Mouse (Mus musculus): Measurements from ENCODE around the gene Gm11168. TPM values are rescaled to one million over a fixed set of nuclear protein-coding genes. Genes with fewer than 3 reads are reported as not detected.
"Not testable (repeated sequence)": the region's sequence is repeated elsewhere in the genome, so short reads cannot be mapped to it uniquely, and the experiment has no call there.

Gene Gm11168
- polyA plus RNA-seq, 1 experiment from 2014 or later = not detected

- H3K4me1 ChIP-seq (ENCODE audit: insufficient read depth, low read length); H3K4me2 ChIP-seq (replicated peaks; ENCODE audit: low read depth, low read length); H3K9me3 ChIP-seq (ENCODE audit: low read length); H3K4me3 ChIP-seq (ENCODE audit: low read length); ATAC-seq (ENCODE audit: low FRiP score, low TSS enrichment); H3K9ac ChIP-seq (replicated peaks; ENCODE audit: low read length); H3K36me3 ChIP-seq (ENCODE audit: insufficient read depth, low read length); H3K27me3 ChIP-seq (ENCODE audit: insufficient read depth, low read length); H3K27ac ChIP-seq (ENCODE audit: low read length): not testable (repeated sequence)
- 64% methylated on average over 4 of the region's 9 CpGs for WGBS
Measured at GRCm38 (mm10) chr9:3015354-3015753, 12.2 kb downstream of the Gm11168 start, which contains the start of gene Gm10720. Gene Gm10720 (plus strand): TSS chr9:3015654.

GRCm38 (mm10) chr9:3015896-3016295, 12.8 kb downstream of the Gm11168 start:
- H3K4me2 ChIP-seq (replicated peaks; ENCODE audit: low read depth, low read length); H3K36me3 ChIP-seq (ENCODE audit: insufficient read depth, low read length); H3K4me1 ChIP-seq (ENCODE audit: insufficient read depth, low read length); ATAC-seq (ENCODE audit: low FRiP score, low TSS enrichment); H3K27me3 ChIP-seq (ENCODE audit: insufficient read depth, low read length); H3K9me3 ChIP-seq (ENCODE audit: low read length); H3K9ac ChIP-seq (replicated peaks; ENCODE audit: low read length); H3K27ac ChIP-seq (ENCODE audit: low read length); H3K4me3 ChIP-seq (ENCODE audit: low read length): not testable (repeated sequence)
- 70% methylated on average over 4 of the region's 6 CpGs for WGBS

- H3K9me3 ChIP-seq (ENCODE audit: low read length); H3K27me3 ChIP-seq (ENCODE audit: insufficient read depth, low read length); H3K4me1 ChIP-seq (ENCODE audit: insufficient read depth, low read length); H3K36me3 ChIP-seq (ENCODE audit: insufficient read depth, low read length); H3K27ac ChIP-seq (ENCODE audit: low read length); H3K4me3 ChIP-seq (ENCODE audit: low read length); ATAC-seq (ENCODE audit: low FRiP score, low TSS enrichment); H3K4me2 ChIP-seq (replicated peaks; ENCODE audit: low read depth, low read length); H3K9ac ChIP-seq (replicated peaks; ENCODE audit: low read length): not testable (repeated sequence)
- WGBS = 71% methylated on average over 1 of the region's 9 CpGs
Measured at GRCm38 (mm10) chr9:3017108-3017507, 14.0 kb downstream of the Gm11168 start, which contains the start of gene Gm10719. Gene Gm10719 (plus strand): TSS chr9:3017408.

GRCm38 (mm10) chr9:3018944-3019343, 15.8 kb downstream of the Gm11168 start:
- WGBS = 68% methylated on average over 9 of the region's 9 CpGs
- not testable (repeated sequence) for ATAC-seq (ENCODE audit: low FRiP score, low TSS enrichment); H3K9ac ChIP-seq (replicated peaks; ENCODE audit: low read length); H3K27ac ChIP-seq (ENCODE audit: low read length); H3K27me3 ChIP-seq (ENCODE audit: insufficient read depth, low read length); H3K9me3 ChIP-seq (ENCODE audit: low read length); H3K4me3 ChIP-seq (ENCODE audit: low read length); H3K4me2 ChIP-seq (replicated peaks; ENCODE audit: low read depth, low read length); H3K4me1 ChIP-seq (ENCODE audit: insufficient read depth, low read length); H3K36me3 ChIP-seq (ENCODE audit: insufficient read depth, low read length)

GRCm38 (mm10) chr9:3019835-3020727, 16.9 kb downstream of the Gm11168 start:
- peak; percentile 73; the same call in 1 of the 2 replicates for ATAC-seq (ENCODE audit: low FRiP score, low TSS enrichment)
- not testable (repeated sequence) for H3K4me2 ChIP-seq (replicated peaks; ENCODE audit: low read depth, low read length); H3K9me3 ChIP-seq (ENCODE audit: low read length); H3K36me3 ChIP-seq (ENCODE audit: insufficient read depth, low read length); H3K27ac ChIP-seq (ENCODE audit: low read length); H3K4me1 ChIP-seq (ENCODE audit: insufficient read depth, low read length); H3K27me3 ChIP-seq (ENCODE audit: insufficient read depth, low read length); H3K4me3 ChIP-seq (ENCODE audit: low read length); H3K9ac ChIP-seq (replicated peaks; ENCODE audit: low read length)
- 75% methylated on average over 11 of the region's 19 CpGs for WGBS

- WGBS = 70% methylated on average over 9 of the region's 13 CpGs
Measured at GRCm38 (mm10) chr9:3022316-3023008, 19.3 kb downstream of the Gm11168 start.

GRCm38 (mm10) chr9:3023312-3023984, 20.3 kb downstream of the Gm11168 start, which contains the start of gene Gm10718:
Gene Gm10718 (plus strand): TSS chr9:3023547.
- H3K9ac ChIP-seq (replicated peaks; ENCODE audit: low read length); H3K4me1 ChIP-seq (ENCODE audit: insufficient read depth, low read length); H3K27ac ChIP-seq (ENCODE audit: low read length); H3K27me3 ChIP-seq (ENCODE audit: insufficient read depth, low read length); H3K4me2 ChIP-seq (replicated peaks; ENCODE audit: low read depth, low read length); H3K36me3 ChIP-seq (ENCODE audit: insufficient read depth, low read length); H3K9me3 ChIP-seq (ENCODE audit: low read length); ATAC-seq (ENCODE audit: low FRiP score, low TSS enrichment); H3K4me3 ChIP-seq (ENCODE audit: low read length): not testable (repeated sequence)
- 77% methylated on average over 9 of the region's 13 CpGs for WGBS

More at GRCm38 (mm10) chr9:3022316-3023008, 19.3 kb downstream of the Gm11168 start:
- H3K27ac ChIP-seq (ENCODE audit: low read length); H3K36me3 ChIP-seq (ENCODE audit: insufficient read depth, low read length); ATAC-seq (ENCODE audit: low FRiP score, low TSS enrichment); H3K4me1 ChIP-seq (ENCODE audit: insufficient read depth, low read length); H3K4me3 ChIP-seq (ENCODE audit: low read length); H3K27me3 ChIP-seq (ENCODE audit: insufficient read depth, low read length); H3K9ac ChIP-seq (replicated peaks; ENCODE audit: low read length); H3K9me3 ChIP-seq (ENCODE audit: low read length); H3K4me2 ChIP-seq (replicated peaks; ENCODE audit: low read depth, low read length): not testable (repeated sequence)

GRCm38 (mm10) chr9:3023985-3024648, 21.0 kb downstream of the Gm11168 start:
- not testable (repeated sequence) for H3K9me3 ChIP-seq (ENCODE audit: low read length); H3K27me3 ChIP-seq (ENCODE audit: insufficient read depth, low read length); H3K4me1 ChIP-seq (ENCODE audit: insufficient read depth, low read length); H3K27ac ChIP-seq (ENCODE audit: low read length); H3K4me3 ChIP-seq (ENCODE audit: low read length); ATAC-seq (ENCODE audit: low FRiP score, low TSS enrichment); H3K9ac ChIP-seq (replicated peaks; ENCODE audit: low read length); H3K36me3 ChIP-seq (ENCODE audit: insufficient read depth, low read length); H3K4me2 ChIP-seq (replicated peaks; ENCODE audit: low read depth, low read length)
- 66% methylated on average over 14 of the region's 16 CpGs for WGBS

- H3K9me3 ChIP-seq (ENCODE audit: low read length); H3K36me3 ChIP-seq (ENCODE audit: insufficient read depth, low read length); H3K9ac ChIP-seq (replicated peaks; ENCODE audit: low read length); ATAC-seq (ENCODE audit: low FRiP score, low TSS enrichment); H3K27me3 ChIP-seq (ENCODE audit: insufficient read depth, low read length); H3K4me1 ChIP-seq (ENCODE audit: insufficient read depth, low read length); H3K4me3 ChIP-seq (ENCODE audit: low read length); H3K4me2 ChIP-seq (replicated peaks; ENCODE audit: low read depth, low read length); H3K27ac ChIP-seq (ENCODE audit: low read length): not testable (repeated sequence)
- 76% methylated on average over 12 of the region's 12 CpGs for WGBS
Measured at GRCm38 (mm10) chr9:3024912-3025467, 21.8 kb downstream of the Gm11168 start, which contains the start of gene Gm10717. Gene Gm10717 (plus strand): TSS chr9:3025417.
